Mouse (Mus musculus) cortical plate, adult 2 months (tissue): ENCODE results near the gene Dusp18.

Experiments
- CTCF ChIP-seq: fragments of 200-500 bp; IDR thresholded peaks from 2 replicates; pipeline ENCODE4 v1.5.1; 2011; ENCODE audit warnings: mild to moderate bottlenecking, control low read depth, low read length; ENCODE audit not compliant: insufficient read depth; ENCODE audit errors: extremely low read depth
- POLR2A ChIP-seq: fragments of 200-500 bp; IDR thresholded peaks from 2 replicates; pipeline ENCODE4 v1.6.1; 2011; ENCODE audit warnings: mild to moderate bottlenecking, low read length, control low read depth; ENCODE audit not compliant: insufficient read depth; ENCODE audit errors: extremely low read depth

GRCm38 (mm10) chr11:3918738-3919137, 23.7 kb downstream of the Dusp18 start:
- no peak for TF ChIP-seq POLR2A
- TF ChIP-seq CTCF: 0 out of 2 replicates have a peak, but pooled peaks have one; percentile 15
